Mouse (Mus musculus) embryonic stem cell, embryonic (primary cell): Measurements from ENCODE around the gene Hist2h2ac.
"Not testable (repeated sequence)": the region's sequence is repeated elsewhere in the genome, so short reads cannot be mapped to it uniquely, and the experiment has no call there.

Experiments
- CTCF ChIA-PET, 4 experiments: fragments of 300-600 bp in 2 of 4; fragments of 350-600 bp in 2 of 4; sonication (Branson Sonifier 250); formaldehyde crosslinking; loops; one replicate each; lab custom pipeline; 2022; ENCODE audit warnings: inconsistent platforms in 2 of 4; lab: Charles Lee
- POLR2A ChIA-PET, 4 experiments: fragments of 300-600 bp in 2 of 4; fragments of 350-600 bp in 2 of 4; sonication (Branson Sonifier 250); formaldehyde crosslinking; loops; one replicate each; lab custom pipeline; 2022; ENCODE audit warnings: antibody characterized with exemption in 4 of 4, inconsistent platforms in 1 of 4; lab: Charles Lee

Gene Hist2h2ac

GRCm38 (mm10) chr3:96194966-96195365, 25.7 kb downstream of the Hist2h2ac start:
- POLR2A ChIA-PET: interaction anchor here in 3 of 4 experiments (0.6 to 5.8 kb wide), 9 partner anchors 12 to 269 kb away, joined by 3 to 207 read pairs (median 21); partner anchors contain the start of genes Bola1 (in 1 of the 3), Hist2h2ab (in 1 of the 3), Hist2h2ac (in 1 of the 3) and Hist2h2bb (in 1 of the 3)

GRCm38 (mm10) chr3:96192977-96193376, 27.7 kb downstream of the Hist2h2ac start:
- ChIA-PET CTCF (interaction anchor here in 1 of 4 experiments (1.1 to 2.0 kb wide), 6 partner anchors 9 to 112 kb away, joined by 3 to 10 read pairs (median 4); no protein-coding TSS in a partner anchor), POLR2A (interaction anchor here (0.6 to 2.8 kb wide), 38 partner anchors 9 to 204 kb away, joined by 3 to 26 read pairs (median 4); partner anchors contain the start of genes Hist2h2ac (in 4 of the 4), Hist2h2be (in 4 of the 4), Bola1 (in 2 of the 4) and Hist2h2ab (in 2 of the 4))

More at GRCm38 (mm10) chr3:96194966-96195365, 25.7 kb downstream of the Hist2h2ac start:
- CTCF ChIA-PET: no interaction called here

- ChIA-PET POLR2A (interaction anchor here (0.5 to 4.6 kb wide), 12 partner anchors 9 to 593 kb away, joined by 3 to 24 read pairs (median 6); partner anchors contain the start of genes Bola1 (in 2 of the 4), Hist2h2ab (in 2 of the 4) and Hist2h4 (in 1 of the 4)), CTCF (no interaction called here)
These were observed 38.3 kb downstream of the Hist2h2ac start for GRCm38 (mm10) chr3:96182382-96182776.

- ChIA-PET POLR2A (interaction anchor here (0.5 to 4.6 kb wide), 15 partner anchors 9 to 594 kb away, joined by 3 to 24 read pairs (median 4); partner anchors contain the start of genes Bola1 (in 1 of the 4), Hist2h2ab (in 1 of the 4), Mtmr11 (in 1 of the 4) and Sf3b4 (in 1 of the 4)), CTCF (no interaction called here)
These were observed 38.9 kb downstream of the Hist2h2ac start for GRCm38 (mm10) chr3:96181510-96182381.

GRCm38 (mm10) chr3:96180727-96181477, 39.8 kb downstream of the Hist2h2ac start, which contains the start of gene Sv2a:
Sv2a (plus strand) TSS chr3:96181151.
- POLR2A ChIA-PET: interaction anchor here (0.6 to 4.6 kb wide), 14 partner anchors 8 to 237 kb away, joined by 3 to 24 read pairs (median 4); partner anchors contain the start of genes Bola1 (in 1 of the 4), Hist2h2ab (in 1 of the 4), Mtmr11 (in 1 of the 4) and Sf3b4 (in 1 of the 4)
- CTCF ChIA-PET: no interaction called here

- ChIA-PET POLR2A (interaction anchor here in 3 of 4 experiments (0.6 to 3.5 kb wide), 8 partner anchors 8 to 41 kb away, joined by 4 to 14 read pairs (median 5); partner anchors contain the start of genes Bola1 (in 2 of the 3), Hist2h2ab (in 2 of the 3), Hist2h2ac (in 2 of the 3) and Hist2h2be (in 2 of the 3)), CTCF (no interaction called here)
These were observed 41.1 kb downstream of the Hist2h2ac start for GRCm38 (mm10) chr3:96179531-96179930.

GRCm38 (mm10) chr3:96178902-96179301, 41.8 kb downstream of the Hist2h2ac start:
- POLR2A ChIA-PET: interaction anchor here in 2 of 4 experiments (0.8 to 3.5 kb wide), 7 partner anchors 8 to 41 kb away, joined by 4 to 14 read pairs (median 5); partner anchors contain the start of genes Bola1 (in 2 of the 2), Hist2h2ab (in 2 of the 2), Hist2h2ac (in 2 of the 2) and Hist2h2be (in 2 of the 2)
- CTCF ChIA-PET: no interaction called here

GRCm38 (mm10) chr3:96178427-96178826, 42.3 kb downstream of the Hist2h2ac start:
- ChIA-PET POLR2A (interaction anchor here in 2 of 4 experiments (1.1 to 3.5 kb wide), 8 partner anchors 13 to 42 kb away, joined by 3 to 14 read pairs (median 5); partner anchors contain the start of genes Bola1 (in 2 of the 2), Hist2h2ab (in 2 of the 2), Hist2h2ac (in 2 of the 2) and Hist2h2be (in 2 of the 2)), CTCF (no interaction called here)

GRCm38 (mm10) chr3:96175251-96175650, 45.4 kb downstream of the Hist2h2ac start:
- POLR2A ChIA-PET: interaction anchor here (0.6 to 8.1 kb wide), 39 partner anchors 9 to 873 kb away, joined by 3 to 87 read pairs (median 4); partner anchors contain the start of genes Hist2h2ac (in 3 of the 4), Hist2h2be (in 3 of the 4), Bola1 (in 2 of the 4) and Hist2h2ab (in 2 of the 4)
- CTCF ChIA-PET: interaction anchor here in 1 of 4 experiments (0.6 to 0.7 kb wide), 7 partner anchors 8 to 881 kb away, joined by 3 to 4 read pairs (median 3); no protein-coding TSS in a partner anchor

- CTCF ChIA-PET: not testable (repeated sequence)
These were observed 46.6 kb downstream of the Hist2h2ac start for GRCm38 (mm10) chr3:96174042-96174441.

GRCm38 (mm10) chr3:96173185-96173584, 47.5 kb downstream of the Hist2h2ac start:
- POLR2A ChIA-PET: interaction anchor here (0.6 to 8.1 kb wide), 28 partner anchors 8 to 471 kb away, joined by 3 to 87 read pairs (median 4); partner anchors contain the start of genes Hist2h2ac (in 3 of the 4), Hist2h2be (in 3 of the 4), Bola1 (in 2 of the 4) and Hist2h2ab (in 2 of the 4)
- CTCF ChIA-PET: no interaction called here

More at GRCm38 (mm10) chr3:96174042-96174441, 46.6 kb downstream of the Hist2h2ac start:
- POLR2A ChIA-PET: interaction anchor here in 3 of 4 experiments (0.6 to 8.1 kb wide), 25 partner anchors 10 to 500 kb away, joined by 3 to 87 read pairs (median 5); partner anchors contain the start of genes Bola1 (in 2 of the 3), Hist2h2ab (in 2 of the 3), Hist2h2ac (in 2 of the 3) and Hist2h2bb (in 2 of the 3)

GRCm38 (mm10) chr3:96172197-96173178, 48.2 kb downstream of the Hist2h2ac start, which contains the start of gene Sf3b4:
Sf3b4 (plus strand) TSS chr3:96172332.
- POLR2A ChIA-PET: interaction anchor here (0.6 to 8.1 kb wide), 28 partner anchors 9 to 471 kb away, joined by 3 to 87 read pairs (median 4); partner anchors contain the start of genes Hist2h2ac (in 3 of the 4), Hist2h2be (in 3 of the 4), Bola1 (in 2 of the 4) and Hist2h2ab (in 2 of the 4)
- CTCF ChIA-PET: interaction anchor here in 1 of 4 experiments (0.6 kb wide), 1 partner anchor 209 kb away, joined by 3 read pairs; no protein-coding TSS in a partner anchor

GRCm38 (mm10) chr3:96171583-96172196, 49.0 kb downstream of the Hist2h2ac start:
- ChIA-PET POLR2A (interaction anchor here (0.8 to 8.1 kb wide), 27 partner anchors 8 to 191 kb away, joined by 3 to 87 read pairs (median 4); partner anchors contain the start of genes Hist2h2ac (in 3 of the 4), Hist2h2be (in 3 of the 4), Mtmr11 (in 3 of the 4) and Bola1 (in 2 of the 4)), CTCF (interaction anchor here in 1 of 4 experiments (0.9 to 1.0 kb wide), 2 partner anchors 80 to 106 kb away, joined by 3 read pairs; no protein-coding TSS in a partner anchor)

- ChIA-PET CTCF (interaction anchor here in 2 of 4 experiments (0.6 to 1.0 kb wide), 4 partner anchors 9 to 105 kb away, joined by 3 read pairs; no protein-coding TSS in a partner anchor), POLR2A (interaction anchor here (0.6 to 8.1 kb wide), 48 partner anchors 9 to 525 kb away, joined by 3 to 87 read pairs (median 4); partner anchors contain the start of genes Hist2h2ac (in 4 of the 4), Hist2h2be (in 4 of the 4), Mtmr11 (in 3 of the 4) and Sv2a (in 3 of the 4))
These were observed 49.6 kb downstream of the Hist2h2ac start for GRCm38 (mm10) chr3:96170976-96171545.
